Mouse (Mus musculus) hindbrain, postnatal 0 days (tissue): ENCODE measurements at regions not wholly inside any gene's neighbourhood (a gene's known extent, or its start where the extent isn't known, plus 50 kb on each side); places are given as distances from the start of the nearest gene placed in this dataset.

Experiments used
- ATAC-seq: fragments of 200-750 bp; cut with Nextera tagmentation; 2 replicates; pipeline ENCODE4 v1.8.0; 2017; ENCODE audit warnings: mild to moderate bottlenecking, moderate TSS enrichment, moderate library complexity
- DNase-seq: peaks from one replicate; pipeline ENCODE4 v3.0.0-alpha.2; 2015; ENCODE audit warnings: low spot score
- H3K27ac ChIP-seq: fragments of 300-500 bp; sonication (generic); 2 replicates; pipeline ENCODE4 v1.5.1; 2014; ENCODE audit warnings: mild to moderate bottlenecking
- H3K27me3 ChIP-seq: fragments of 300-500 bp; sonication (generic); 2 replicates; pipeline ENCODE4 v1.6.1; 2014; ENCODE audit warnings: low read length, mixed read lengths; ENCODE audit not compliant: insufficient read depth
- H3K36me3 ChIP-seq: fragments of 300-500 bp; sonication (generic); 2 replicates; pipeline ENCODE4 v1.6.1; 2014; ENCODE audit warnings: low read length, mixed read lengths; ENCODE audit not compliant: insufficient read depth
- H3K4me1 ChIP-seq: fragments of 300-500 bp; sonication (generic); 2 replicates; pipeline ENCODE4 v1.6.1; 2014; ENCODE audit warnings: antibody characterized with exemption, low read length, mixed read lengths; ENCODE audit not compliant: insufficient read depth
- H3K4me2 ChIP-seq: fragments of 300-500 bp; sonication (generic); 2 replicates; pipeline ENCODE4 v1.6.1; 2014; ENCODE audit warnings: low read depth, mild to moderate bottlenecking, low read length, moderate library complexity, mixed read lengths
- H3K4me3 ChIP-seq: fragments of 300-500 bp; sonication (generic); 2 replicates; pipeline ENCODE4 v1.5.1; 2014; ENCODE audit warnings: low read length
- H3K9ac ChIP-seq: fragments of 300-500 bp; sonication (generic); replicated peaks from 2 replicates; pipeline ENCODE4 v1.6.1; 2014; ENCODE audit warnings: mild to moderate bottlenecking, low read length, moderate library complexity, mixed read lengths
- H3K9me3 ChIP-seq: fragments of 300-500 bp; sonication (generic); 2 replicates; pipeline ENCODE4 v1.6.1; 2016; ENCODE audit warnings: low read length, mixed read lengths
- CTCF ChIP-seq: IDR thresholded peaks from 2 replicates; pipeline ENCODE4 v1.5.1; 2016; ENCODE audit warnings: antibody characterized with exemption, control low read depth, low read depth
- WGBS: fragments of 180-500 bp; shearing (Covaris S2); extraction: QIAGEN DNeasy Blood & Tissue Kit; methylation state at CpG from one replicate; pipeline ENCODE4 v1.1.7; 2014; 5-methylcytosine and 5-hydroxymethylcytosine counted together

- no peaks in the 10 kb centered on the region for H3K27me3 ChIP-seq
- ATAC-seq, result no peak
- no peak for TF ChIP-seq CTCF
These were observed 52.1 kb upstream of the Nabp1 start for GRCm38 (mm10) chr1:51530191-51530926.

GRCm38 (mm10) chr1:51529653-51530052 lies 51.4 kb upstream of the Nabp1 start:
- ATAC-seq (no peak), DNase-seq (no peak)

More at GRCm38 (mm10) chr1:51530191-51530926, 52.1 kb upstream of the Nabp1 start:
- no peaks in the 10 kb centered on the region for H3K36me3 ChIP-seq
- DNase-seq, result no peak
- H3K4me3 ChIP-seq, result no peak overlapping the region
- no peaks in the 10 kb centered on the region for H3K4me1 ChIP-seq
- H3K4me2 ChIP-seq, result no peak overlapping the region
- WGBS, result 61% methylated on average over 9 of the region's 9 CpGs
- H3K9me3 ChIP-seq, result no peaks in the 10 kb centered on the region
- H3K27ac ChIP-seq, result no peak overlapping the region
- no peak overlapping the region for H3K9ac ChIP-seq

DNA sequence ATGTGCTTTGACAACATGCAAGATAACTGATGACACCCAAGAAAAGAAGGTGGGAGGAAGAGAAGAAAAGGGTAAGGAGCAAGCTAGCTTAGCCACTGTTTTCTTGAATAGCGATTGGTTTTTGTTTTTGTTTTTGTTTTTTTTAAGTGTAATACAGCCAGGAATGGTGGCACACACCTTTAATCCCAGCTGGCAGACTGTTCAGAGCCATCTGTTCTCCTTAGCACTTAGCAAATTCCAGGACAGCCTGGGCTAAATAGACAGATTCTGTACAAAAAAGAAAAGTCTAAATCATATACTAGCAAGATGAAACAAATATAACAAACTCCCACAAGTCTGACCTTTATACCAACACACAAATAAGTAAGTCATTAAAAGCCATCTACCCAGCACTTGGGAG lies 50.4 kb upstream of the Nabp1 start:
- no peak overlapping the region for H3K4me3 ChIP-seq
- H3K9ac ChIP-seq, result no peak overlapping the region
- ATAC-seq (no peak), DNase-seq (no peak)
- H3K4me1 ChIP-seq, result no peaks in the 10 kb centered on the region
- 91% methylated on average over 1 of the region's 1 CpGs for WGBS
- H3K36me3 ChIP-seq, result no peaks in the 10 kb centered on the region
- H3K27ac ChIP-seq, result no peak overlapping the region
- TF ChIP-seq CTCF, result no peak
- no peaks in the 10 kb centered on the region for H3K27me3 ChIP-seq
- no peaks in the 10 kb centered on the region for H3K9me3 ChIP-seq
- no peak overlapping the region for H3K4me2 ChIP-seq

More at GRCm38 (mm10) chr1:51529653-51530052, 51.4 kb upstream of the Nabp1 start:
- Histone ChIP-seq H3K27ac (no peak overlapping the region), H3K36me3 (no peaks in the 10 kb centered on the region), H3K27me3 (no peaks in the 10 kb centered on the region), H3K9ac (no peak overlapping the region), H3K4me2 (no peak overlapping the region), H3K4me3 (no peak overlapping the region), H3K4me1 (no peaks in the 10 kb centered on the region), H3K9me3 (no peaks in the 10 kb centered on the region)
- no peak for TF ChIP-seq CTCF
- 77% methylated on average over 5 of the region's 5 CpGs for WGBS
